Mouse (Mus musculus) kidney, postnatal 36 days (tissue): ENCODE results near the gene Gse1.
A peak's percentile ranks its signal among the peaks of the same experiment; 100 is the strongest.

ENCODE experiments used
- DNase-seq, 2 experiments: peaks; one replicate each; pipeline ENCODE4 v3.0.0; 2021 to 2022; ENCODE audit warnings: mixed read lengths in 2 of 2

The Gse1 gene

GRCm38 (mm10) chr8:120463918-120464584 lies 235.8 kb downstream of the Gse1 start:
- DNase-seq = no peak

DNA sequence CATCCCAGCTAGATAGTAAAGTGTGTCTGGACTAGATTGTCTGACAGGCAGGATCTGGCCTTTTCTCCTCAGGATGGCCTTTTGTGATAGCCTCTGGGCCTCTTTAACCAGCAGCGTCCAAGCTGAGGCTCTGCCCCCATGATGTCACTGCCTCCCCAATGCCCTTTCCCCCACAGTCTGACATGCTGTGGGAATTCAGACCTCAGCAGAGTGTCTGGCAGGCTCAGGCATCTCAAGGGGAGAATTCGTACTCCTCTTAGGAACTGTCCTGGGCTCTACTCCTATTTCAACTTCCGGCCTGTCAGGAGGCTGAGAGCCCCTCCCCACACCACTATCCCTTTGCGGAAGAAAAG lies 236.3 kb downstream of the Gse1 start:
- DNase-seq = no peak

DNA sequence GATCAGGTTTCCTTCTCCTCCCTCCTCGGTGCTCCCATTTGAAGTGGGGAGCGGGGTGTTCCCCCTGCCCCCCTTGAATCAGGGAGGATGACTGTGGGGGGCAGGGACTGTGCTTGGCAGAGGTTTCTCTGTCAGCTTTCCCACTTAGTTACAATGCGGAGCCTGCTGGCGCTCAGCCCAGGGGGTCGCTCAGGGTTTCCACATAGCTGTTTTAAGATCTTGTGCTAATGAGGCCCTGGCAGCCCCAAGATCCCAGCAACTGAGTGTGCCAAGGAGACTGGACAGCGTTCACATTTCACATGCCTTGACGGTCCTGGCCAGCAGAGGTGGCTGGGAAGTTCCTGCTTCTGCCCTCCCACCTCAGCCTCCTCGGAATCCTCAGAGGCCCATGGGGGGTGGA lies 237.5 kb downstream of the Gse1 start:
- DNase-seq = no peak

DNA sequence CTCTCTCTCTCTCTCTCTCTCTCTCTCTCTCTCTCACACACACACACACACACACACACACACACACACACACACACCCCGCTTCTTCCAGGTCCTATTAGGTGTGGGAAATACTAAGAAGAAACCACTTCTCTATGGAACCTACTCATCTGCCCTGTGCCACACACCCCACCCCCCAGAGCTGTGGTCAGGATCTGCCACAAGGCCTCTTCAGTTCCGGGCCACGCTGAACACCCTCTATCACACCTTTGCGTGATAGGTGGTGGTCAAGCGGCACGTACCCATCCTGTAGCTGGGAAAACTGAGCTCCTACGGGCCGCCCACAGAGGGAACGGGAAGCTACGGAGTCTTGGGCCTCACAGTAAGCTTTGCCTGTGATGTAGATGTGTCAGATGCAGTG lies 238.0 kb downstream of the Gse1 start:
- DNase-seq = no peak

DNA sequence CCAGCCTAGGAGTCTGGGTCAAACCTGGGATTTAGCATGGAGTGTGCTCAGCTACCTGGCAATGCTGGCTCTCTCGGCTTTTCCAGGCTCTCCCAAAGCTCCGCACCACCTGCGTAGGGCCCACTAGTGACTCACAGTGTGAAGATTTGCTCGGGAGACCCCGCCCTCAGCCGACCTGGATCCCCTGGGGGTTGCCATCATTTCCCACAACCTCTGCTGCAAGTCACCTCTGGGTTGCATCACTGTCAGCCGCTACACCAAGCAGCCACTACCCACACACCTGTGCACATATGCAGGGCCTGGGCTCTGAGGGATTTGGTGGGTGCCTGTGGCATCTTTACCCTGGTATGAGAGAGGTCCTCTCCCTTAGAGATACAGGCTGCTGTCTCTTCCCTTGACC lies 239.3 kb downstream of the Gse1 start:
- DNase-seq = no peak

- DNase-seq = no peak
Measured at GRCm38 (mm10) chr8:120470170-120470569, 241.9 kb downstream of the Gse1 start.

- DNase-seq = peak in 1 of 2 experiments; percentile 77
Measured at GRCm38 (mm10) chr8:120471166-120471565, 242.9 kb downstream of the Gse1 start.

GRCm38 (mm10) chr8:120471752-120472151 lies 243.5 kb downstream of the Gse1 start:
- no peak for DNase-seq

GRCm38 (mm10) chr8:120472230-120472629 lies 244.0 kb downstream of the Gse1 start:
- DNase-seq = no peak

GRCm38 (mm10) chr8:120473729-120474364 lies 245.6 kb downstream of the Gse1 start:
- peak; percentile 73 to 83 for DNase-seq

GRCm38 (mm10) chr8:120474496-120475235 lies 246.4 kb downstream of the Gse1 start:
- DNase-seq = no peak

GRCm38 (mm10) chr8:120475462-120476201 lies 247.4 kb downstream of the Gse1 start:
- DNase-seq = no peak

- no peak for DNase-seq
Measured at GRCm38 (mm10) chr8:120476711-120477575, 248.7 kb downstream of the Gse1 start.

DNA sequence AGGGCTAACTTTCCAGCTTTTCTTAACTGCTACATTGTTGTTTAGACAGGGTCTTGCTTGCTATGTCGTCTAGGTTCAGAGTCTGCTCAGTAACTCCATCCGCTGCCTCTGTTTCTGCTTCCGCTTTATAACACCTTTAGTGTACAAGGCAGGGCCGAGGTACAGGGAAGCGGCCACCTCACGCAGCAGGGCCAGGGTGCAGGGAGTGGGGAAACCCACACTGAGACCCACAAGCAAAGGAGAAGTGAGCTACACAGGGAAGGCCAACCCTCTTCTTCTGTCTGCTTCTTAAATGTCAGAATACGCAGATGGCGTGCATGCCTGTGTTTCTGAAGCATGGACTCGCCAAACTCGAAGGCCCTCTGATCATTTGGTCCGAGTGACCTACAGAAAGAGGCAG lies 250.5 kb downstream of the Gse1 start:
- no peak for DNase-seq

DNA sequence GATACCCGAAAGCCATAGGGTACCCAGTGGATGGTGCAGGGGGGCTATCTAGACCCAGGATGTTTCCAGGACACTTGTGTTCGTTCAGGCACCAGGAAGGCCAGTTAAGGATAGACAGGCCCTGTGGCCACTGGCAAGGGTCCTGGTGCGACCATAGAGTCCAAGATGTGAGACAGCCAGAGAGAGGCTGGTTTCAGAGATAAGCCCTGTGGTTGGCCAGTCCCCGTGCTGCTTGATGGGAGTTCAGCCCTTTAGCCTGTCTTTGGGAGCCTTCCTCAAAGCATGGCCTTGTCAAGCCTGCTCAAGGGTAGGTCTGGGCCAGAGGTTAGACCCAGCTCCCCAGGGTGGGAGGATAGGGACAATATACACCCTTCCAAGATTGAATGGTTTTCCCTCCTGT lies 251.4 kb downstream of the Gse1 start:
- no peak for DNase-seq

DNA sequence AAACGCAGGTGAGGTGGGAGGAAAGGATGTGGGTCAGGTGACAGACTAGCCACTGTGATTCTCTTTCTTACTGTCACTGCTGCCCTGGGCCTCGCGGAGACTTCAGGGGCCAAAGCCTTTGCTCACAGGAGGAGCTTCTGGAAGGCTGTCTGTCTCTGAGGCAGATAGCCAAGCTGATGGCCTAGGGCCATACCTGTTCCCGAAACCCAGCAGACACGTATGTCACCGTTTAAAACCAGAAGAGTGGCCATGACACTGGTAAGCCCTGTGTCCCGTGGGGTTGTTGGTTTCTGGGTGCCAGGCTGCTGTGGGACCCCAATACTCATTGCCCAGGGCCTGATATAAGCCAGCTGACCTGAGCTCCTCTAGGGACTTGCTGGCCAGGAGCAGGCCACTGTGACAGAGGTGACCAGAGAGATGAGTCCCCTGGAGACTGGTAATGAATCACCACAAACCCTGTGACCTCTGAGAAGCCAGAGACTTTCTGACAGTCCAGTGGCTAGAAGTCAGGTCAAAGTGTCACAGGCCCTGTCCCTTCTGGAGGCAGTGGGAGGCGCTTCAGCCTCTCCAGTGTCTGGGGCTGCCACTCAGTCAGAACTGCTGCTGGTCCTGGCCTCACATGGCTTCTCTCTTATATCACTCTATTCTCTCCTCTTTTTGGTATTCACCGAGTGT lies 253.9 kb downstream of the Gse1 start:
- peak; percentile 56 to 62 for DNase-seq

- no peak for DNase-seq
Measured at GRCm38 (mm10) chr8:120484460-120484859, 256.2 kb downstream of the Gse1 start.

DNA sequence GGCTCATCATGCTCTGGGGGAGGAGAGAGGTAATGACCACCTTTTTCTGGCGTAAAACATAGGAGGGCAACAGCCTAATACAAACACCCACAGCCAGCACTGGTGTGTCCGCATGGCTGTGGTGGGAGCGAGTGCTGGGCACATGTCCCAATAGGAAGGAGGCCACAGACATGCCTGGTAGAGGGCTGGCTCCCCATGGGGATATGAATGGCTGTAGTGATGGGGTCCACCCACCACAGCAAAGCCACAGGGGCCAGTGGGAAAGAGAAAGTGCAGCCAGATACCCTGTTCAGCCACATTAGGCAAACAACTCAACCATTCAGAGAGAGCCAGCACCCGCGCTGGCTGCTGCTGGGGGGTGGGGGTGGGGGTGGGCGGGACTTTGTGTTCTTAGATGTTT lies 256.9 kb downstream of the Gse1 start:
- no peak for DNase-seq

DNA sequence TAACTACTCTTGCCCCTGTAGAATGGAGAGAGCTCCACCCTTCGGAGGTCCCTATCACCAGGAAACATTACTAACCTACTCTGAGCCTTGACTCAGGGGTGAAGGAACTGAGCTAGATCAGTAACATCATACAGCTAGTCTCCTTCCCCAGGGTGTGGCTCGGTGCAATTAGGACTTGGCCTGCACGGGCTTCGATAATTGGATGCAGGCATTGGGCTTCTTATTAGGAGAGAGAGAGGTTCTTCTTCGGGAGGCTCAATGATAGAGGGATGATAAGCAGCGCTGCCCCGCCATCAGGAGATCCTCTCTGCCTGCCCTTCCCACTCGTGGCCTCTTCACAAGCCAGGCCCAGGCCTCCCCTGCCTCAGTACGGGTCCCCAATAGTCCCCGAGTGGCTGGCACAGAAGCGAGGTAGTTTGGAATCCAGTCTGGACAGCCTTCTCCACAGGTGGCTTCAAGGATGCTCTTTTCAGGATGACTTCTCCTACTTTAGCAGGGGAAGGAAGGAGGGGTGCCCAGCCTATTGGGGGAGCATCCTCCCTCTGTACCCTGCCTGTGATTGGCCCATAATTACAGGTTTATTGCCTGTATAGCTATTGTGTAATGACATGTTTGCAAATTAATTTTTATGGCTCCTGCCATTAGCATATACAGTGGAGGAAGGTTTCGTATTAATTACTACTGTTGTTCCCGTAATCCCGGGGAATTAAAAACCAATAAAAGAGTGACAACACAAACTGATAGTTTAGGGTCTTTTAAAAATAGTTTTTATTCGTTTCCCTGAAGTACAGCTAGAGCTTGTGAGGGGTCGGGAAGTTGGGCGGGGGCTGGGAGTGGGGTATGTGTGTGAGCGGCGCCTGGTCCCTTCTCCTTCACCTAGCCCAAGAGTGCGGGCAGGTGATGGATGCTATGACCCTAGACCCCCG lies 257.6 kb downstream of the Gse1 start:
- DNase-seq = no peak
